Mouse (Mus musculus): ENCODE data around the gene Plppr1.
"Not testable (repeated sequence)": the region's sequence is repeated elsewhere in the genome, so short reads cannot be mapped to it uniquely, and the experiment has no call there.

Gene Plppr1

DNA sequence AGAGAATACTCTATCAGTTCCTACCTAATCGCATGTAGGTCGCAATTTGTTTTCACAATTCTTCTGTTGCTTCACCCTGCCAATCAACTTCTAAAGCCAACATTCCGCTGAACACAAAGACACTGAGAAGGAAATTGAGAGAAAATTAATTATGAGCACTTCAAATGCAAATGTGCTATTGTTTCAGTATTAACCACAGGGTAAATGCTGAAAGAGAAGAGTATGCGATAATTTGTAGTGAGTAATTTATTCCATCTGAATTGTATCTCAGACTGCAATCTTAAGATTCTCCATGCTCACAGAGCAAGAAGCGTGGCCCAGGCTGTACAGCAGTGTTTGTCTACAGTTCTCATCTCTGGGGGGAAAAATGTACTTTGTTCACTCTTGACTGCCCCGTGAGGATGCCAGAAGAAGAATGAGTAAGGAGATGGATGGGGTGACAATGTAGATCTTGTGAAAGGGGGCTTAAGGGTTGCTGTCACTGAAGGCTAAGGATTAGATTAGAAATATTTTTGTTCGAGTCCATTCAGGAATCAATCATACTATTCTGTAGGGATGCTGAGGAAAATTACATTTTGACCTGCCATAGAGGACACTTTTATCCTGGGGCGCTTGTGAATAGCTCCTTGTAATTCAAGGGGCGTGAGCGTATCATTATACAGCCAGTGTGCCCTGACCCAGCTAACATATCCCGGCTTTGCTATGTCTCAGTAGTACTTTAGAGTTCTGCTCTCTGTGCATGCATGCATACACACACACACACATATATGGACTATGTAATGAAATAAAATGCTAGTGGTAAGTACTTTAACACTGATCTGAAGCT lies 173.3 kb downstream of the Plppr1 start:
- DNase-seq (ENCODE audit: low spot score) = no peak

DNA sequence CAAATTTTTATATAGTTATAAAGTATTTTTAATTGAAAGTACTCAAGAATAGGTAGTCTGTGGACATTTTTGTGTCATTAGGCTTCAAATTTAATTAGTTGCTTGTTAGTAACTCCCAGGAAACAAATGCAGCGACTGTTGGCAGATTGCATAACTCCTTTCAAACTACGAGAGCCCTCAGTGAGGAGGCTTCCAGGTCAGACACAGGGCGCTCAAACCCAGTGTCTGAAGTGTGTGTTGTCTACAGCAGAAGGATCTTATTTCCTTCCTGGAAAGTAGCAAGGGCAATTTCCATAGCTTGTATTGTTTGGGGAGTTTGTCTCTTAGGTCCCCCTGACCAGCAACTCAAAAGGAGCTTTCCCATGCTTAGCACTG lies 173.9 kb downstream of the Plppr1 start:
- no peak for DNase-seq (ENCODE audit: low spot score)

DNA sequence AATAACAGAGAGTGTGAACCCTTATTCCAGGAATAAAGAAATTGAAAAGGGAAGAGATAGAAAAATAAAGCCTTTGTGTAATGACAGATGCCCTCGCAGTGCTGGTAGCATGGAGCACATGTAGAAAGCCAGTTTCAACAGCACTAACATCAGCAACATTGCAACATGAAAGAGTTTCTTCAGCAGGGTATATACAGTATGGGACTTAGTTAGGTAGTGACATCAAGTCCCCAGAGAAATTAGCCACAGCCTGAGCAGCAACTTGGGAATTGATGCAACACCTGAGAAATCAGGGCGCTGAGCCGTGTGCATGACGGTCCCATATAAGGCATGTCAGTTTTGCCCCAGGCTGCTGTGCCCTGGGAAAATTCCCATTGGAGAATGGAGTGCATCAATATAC lies 179.0 kb downstream of the Plppr1 start:
- DNase-seq (ENCODE audit: low spot score) = no peak

DNA sequence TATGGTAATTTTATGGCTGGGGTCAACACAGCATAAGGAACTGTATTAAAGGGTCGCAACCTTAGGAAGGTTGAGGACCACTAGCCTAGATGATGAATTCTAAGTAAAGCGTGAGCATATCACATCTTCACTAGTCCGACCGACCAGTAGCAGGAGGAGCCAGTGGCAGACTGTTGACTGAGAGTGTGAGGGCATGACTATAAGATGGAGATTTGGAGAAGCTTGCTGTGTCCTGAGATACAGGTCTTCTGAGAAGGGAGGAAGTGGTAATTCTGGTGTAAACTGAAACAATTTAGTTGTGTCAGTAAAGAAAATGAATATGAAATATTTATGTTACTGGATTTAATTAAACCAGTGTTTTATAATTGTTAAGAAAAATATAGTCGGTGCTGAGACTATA lies 180.4 kb downstream of the Plppr1 start:
- DNase-seq (ENCODE audit: low spot score) = no peak

- DNase-seq (ENCODE audit: low spot score) = no peak
These were observed 185.7 kb downstream of the Plppr1 start for GRCm38 (mm10) chr4:49244791-49245190.

- no peak for DNase-seq (ENCODE audit: low spot score)
These were observed 186.2 kb downstream of the Plppr1 start for GRCm38 (mm10) chr4:49245274-49245673.

- DNase-seq (ENCODE audit: low spot score) = no peak
These were observed 192.2 kb downstream of the Plppr1 start for GRCm38 (mm10) chr4:49251262-49251661.

DNA sequence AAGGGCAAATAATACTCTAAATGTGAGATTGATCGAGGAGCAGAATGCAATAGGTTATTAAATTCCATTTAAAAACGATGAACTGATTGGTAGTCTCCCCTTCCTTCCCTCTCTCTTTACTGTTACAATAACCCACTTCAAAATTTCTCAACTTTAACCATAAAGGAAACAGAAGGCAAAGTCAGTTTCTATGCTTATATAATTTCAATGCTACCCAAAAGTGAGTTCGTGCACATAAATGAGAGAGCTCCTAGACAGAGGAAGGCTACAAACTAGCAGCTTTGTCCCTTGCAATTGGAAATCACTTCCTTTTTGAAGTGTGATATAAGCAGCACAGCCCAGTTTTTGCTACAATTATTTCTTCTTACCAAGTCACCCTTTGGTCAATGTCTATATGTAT lies 193.1 kb downstream of the Plppr1 start:
- DNase-seq (ENCODE audit: low spot score) = no peak

GRCm38 (mm10) chr4:49278515-49278914 lies 219.4 kb downstream of the Plppr1 start:
- DNase-seq (ENCODE audit: low spot score) = no peak

DNA sequence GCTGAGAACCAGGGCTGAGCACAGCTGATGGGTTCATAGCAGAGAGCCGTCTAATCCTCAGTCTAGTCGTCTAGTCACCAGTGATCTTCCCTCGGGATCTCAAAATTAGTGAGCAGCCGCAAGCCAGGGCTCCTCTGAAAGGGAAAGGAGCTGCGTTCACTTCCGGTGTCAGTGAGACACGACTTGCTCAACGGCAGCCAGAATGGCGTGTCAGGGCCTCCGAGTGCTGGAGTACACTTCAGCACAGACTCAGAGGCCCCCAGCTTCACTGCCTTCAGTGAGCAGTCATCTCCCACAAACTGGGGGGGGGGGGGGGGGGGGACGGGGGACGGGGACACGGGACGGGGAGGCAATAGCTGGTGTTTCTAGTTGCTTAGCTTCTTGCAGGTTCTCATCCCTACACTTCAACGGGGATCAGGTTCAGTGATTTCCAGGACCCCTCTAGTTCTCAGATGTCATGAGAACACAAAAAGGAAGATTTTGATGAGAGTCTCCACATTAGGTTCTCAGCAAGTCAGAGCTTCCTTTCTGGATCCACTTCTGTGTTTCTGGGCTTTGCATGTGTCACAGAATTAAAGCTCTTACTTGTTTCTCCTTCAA lies 225.7 kb downstream of the Plppr1 start:
- DNase-seq (ENCODE audit: low spot score) = no peak

DNA sequence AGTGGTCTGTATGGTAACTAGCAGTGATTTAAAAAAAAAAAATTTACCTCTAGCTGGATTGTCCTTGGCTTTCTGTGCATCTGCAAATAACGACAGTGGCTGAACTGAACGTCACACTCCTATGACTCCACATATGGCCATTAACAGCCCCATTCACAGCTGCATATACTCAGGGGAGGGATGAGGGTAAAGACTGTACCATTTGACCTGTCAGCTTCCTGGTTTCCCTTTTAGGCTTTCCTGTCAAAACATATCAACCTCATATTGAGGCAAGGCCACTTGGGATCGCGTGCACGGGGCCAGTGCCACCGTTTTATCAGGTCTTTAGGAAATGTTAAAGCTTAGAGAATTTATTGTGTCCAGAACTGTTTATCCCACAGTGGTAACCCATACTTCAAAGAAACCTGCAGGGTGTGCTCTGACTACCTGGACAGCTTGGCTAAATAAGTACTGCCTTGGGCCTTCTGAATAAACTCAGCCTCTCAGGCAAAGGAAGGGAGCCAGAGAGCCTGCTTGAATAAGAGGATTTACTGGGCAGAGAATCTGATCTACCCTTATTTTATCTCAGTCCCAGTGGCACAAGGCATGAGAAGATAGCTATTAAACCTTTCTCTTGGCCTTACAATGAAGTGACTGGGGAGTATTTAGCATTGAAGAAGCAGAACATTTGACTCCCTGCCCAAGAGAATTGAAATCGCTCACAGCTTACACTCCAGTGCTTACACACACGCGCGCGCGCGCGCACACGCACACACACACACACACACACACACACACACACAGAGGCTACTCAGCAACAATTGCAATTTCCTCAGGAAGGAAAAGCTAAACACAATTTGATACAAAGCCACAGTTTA lies 226.5 kb downstream of the Plppr1 start:
- no peak for DNase-seq (ENCODE audit: low spot score)

DNA sequence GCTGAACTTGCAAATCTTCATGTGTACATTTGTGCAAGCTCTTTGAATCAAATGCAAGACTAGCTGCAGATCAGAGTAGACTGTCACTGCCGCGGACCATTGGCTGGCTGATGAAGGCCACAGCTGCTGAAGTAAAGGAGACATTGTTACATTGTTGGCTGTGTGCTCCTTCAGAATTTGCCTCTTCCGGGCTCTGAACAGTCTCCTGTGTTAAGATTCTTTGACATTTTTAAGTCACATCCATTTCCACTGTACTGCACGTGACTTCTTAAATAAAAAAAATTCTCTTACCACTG lies 227.1 kb downstream of the Plppr1 start:
- no peak for DNase-seq (ENCODE audit: low spot score)

- DNase-seq (ENCODE audit: low spot score) = no peak
These were observed 237.4 kb downstream of the Plppr1 start for GRCm38 (mm10) chr4:49296434-49296833.

GRCm38 (mm10) chr4:49299576-49299975 lies 240.5 kb downstream of the Plppr1 start:
- DNase-seq (ENCODE audit: low spot score) = no peak

- no peak for DNase-seq (ENCODE audit: low spot score)
These were observed 263.0 kb downstream of the Plppr1 start for GRCm38 (mm10) chr4:49321903-49322635.

GRCm38 (mm10) chr4:49337949-49338348 lies 278.9 kb downstream of the Plppr1 start:
- not testable (repeated sequence) for DNase-seq (ENCODE audit: low spot score)

DNA sequence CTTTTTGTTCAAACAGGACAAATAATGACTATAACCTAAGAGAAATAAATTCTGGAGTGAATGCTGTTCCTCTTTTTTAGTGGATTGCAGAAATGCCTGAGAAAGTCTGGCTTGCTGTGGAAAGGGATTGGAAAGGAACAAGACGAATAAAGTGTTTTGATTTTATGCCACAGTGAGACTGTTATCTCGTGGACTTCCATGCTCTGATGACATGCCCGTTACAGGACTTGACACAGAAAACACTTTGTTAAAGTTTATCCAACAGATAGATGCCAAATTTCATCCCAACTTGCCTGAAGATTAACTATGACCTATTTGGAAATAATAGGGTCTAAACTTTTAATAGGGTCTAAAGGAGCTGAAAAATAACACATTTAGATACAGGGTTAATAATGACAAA lies 281.0 kb downstream of the Plppr1 start:
- DNase-seq (ENCODE audit: low spot score) = not testable (repeated sequence)

DNA sequence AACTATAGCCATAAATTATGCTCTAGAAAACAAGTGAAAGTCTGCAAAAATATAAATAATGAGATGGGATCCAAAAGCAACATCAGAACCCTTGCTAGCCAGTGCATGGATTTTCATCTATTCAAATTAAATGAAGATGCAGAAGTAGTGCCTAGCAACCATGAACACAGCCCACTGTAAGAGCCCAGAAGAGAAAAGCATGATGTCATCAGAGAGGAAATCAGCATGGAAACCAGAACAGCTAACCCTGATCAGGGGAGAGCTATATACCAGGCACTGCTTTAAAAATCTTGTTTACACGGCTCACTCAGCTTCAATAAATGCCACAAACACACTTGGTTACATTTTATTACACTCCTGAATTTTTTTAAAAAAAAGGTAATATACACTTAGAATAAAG lies 288.9 kb downstream of the Plppr1 start:
- DNase-seq (ENCODE audit: low spot score) = not testable (repeated sequence)

GRCm38 (mm10) chr4:49348677-49349076 lies 289.6 kb downstream of the Plppr1 start:
- DNase-seq (ENCODE audit: low spot score) = no peak

- no peak for DNase-seq (ENCODE audit: low spot score)
These were observed 291.4 kb downstream of the Plppr1 start for GRCm38 (mm10) chr4:49350470-49350869.

GRCm38 (mm10) chr4:49357097-49357496 lies 298.0 kb downstream of the Plppr1 start:
- no peak for DNase-seq (ENCODE audit: low spot score)

DNA sequence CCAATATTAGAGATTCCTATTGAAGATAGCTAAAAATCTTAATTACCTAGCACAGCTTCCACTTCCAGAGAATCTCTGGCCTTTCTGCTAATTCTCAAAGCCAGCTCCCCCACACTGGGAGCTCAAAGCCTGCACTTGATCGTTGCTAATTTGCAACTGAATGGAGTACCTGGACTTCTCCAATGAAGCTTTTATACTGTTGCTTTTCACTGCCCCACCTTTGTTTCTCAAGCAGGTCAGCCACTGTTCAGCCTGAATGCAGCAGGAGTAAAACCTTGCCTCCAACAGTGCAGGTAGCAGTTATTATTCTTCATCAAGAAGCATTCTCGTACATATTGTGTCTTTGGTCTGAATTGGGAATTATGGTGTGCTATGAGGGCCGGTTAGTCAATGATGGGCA lies 309.0 kb downstream of the Plppr1 start:
- not testable (repeated sequence) for DNase-seq (ENCODE audit: low spot score)

Data from ovary, postnatal 10 days (tissue).